In the genomic region with DNA sequence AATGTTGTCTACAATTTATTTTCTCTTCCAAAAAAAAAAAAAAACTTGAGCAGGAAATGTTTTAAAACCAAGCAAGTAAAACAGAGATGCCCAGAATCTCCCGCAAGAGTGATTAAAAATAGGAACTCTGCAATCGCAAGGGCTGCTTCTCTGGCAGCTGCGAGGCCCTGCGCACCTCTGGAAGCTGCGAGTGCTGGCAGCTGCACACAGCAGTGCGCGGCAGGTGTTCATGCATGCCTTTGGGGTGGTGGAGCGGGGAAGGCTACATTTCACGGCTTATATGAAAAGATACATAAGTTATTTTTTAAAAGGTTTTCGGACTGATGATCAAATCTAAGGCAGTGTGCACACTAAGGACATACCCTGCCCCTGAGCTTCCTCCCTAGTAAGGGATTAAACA, we compare ENCODE assay signal across 23 mouse cellular contexts.
DNase-seq lines count a peak whose midpoint lies in the region; ATAC-seq and TF ChIP-seq lines count a peak whose summit lies in the region.
"Had no signal": no experiment of that assay in that cellular context is flagged by ENCODE, and none has a peak within 500 bp of the region (broad histone marks: within the 10 kb centered on the region; RNA-seq: fewer than 3 reads in every experiment).

No protein-coding gene starts in this region.

- no peak overlapping the region for H3K4me3 ChIP-seq in forebrain, postnatal 0 days (ENCODE audit: low read depth, low read length)
- no peak overlapping the region for H3K4me3 ChIP-seq in forebrain, embryonic 14.5 days (ENCODE audit: low read depth, low read length)
- H3K4me3 ChIP-seq: embryonic facial prominence, embryonic 15.5 days; forebrain, embryonic 13.5 days; heart, embryonic 13.5 days; limb, embryonic 12.5 days; lung, embryonic 15.5 days; midbrain, embryonic 10.5 days; midbrain, embryonic 15.5 days had no signal

- H3K9ac ChIP-seq in forebrain, postnatal 0 days: no peak overlapping the region
- H3K9ac ChIP-seq in forebrain, embryonic 14.5 days (ENCODE audit: low read length): no peak overlapping the region
- H3K9ac ChIP-seq: embryonic facial prominence, embryonic 15.5 days; forebrain, embryonic 13.5 days; heart, embryonic 13.5 days; hindbrain, embryonic 14.5 days; limb, embryonic 12.5 days; lung, embryonic 15.5 days; midbrain, embryonic 15.5 days had no signal

- H3K4me1 ChIP-seq in forebrain, postnatal 0 days (ENCODE audit: insufficient read depth): no peaks in the 10 kb centered on the region
- H3K4me1 ChIP-seq in forebrain, embryonic 14.5 days (ENCODE audit: control insufficient read depth, insufficient read depth, low read length): peaks cover 7% of the 10 kb centered on the region; the same call in 1 of the 2 replicates
- H3K4me1 ChIP-seq: limb, embryonic 12.5 days; lung, embryonic 15.5 days had no signal

- H3K9me3 ChIP-seq in forebrain, postnatal 0 days (ENCODE audit: low read length): no peaks in the 10 kb centered on the region
- no peaks in the 10 kb centered on the region for H3K9me3 ChIP-seq in forebrain, embryonic 14.5 days (replicated peaks; ENCODE audit: control insufficient read depth, low read length)
- H3K9me3 ChIP-seq: embryonic facial prominence, embryonic 15.5 days; heart, embryonic 13.5 days; limb, embryonic 12.5 days; lung, embryonic 15.5 days; midbrain, embryonic 10.5 days; midbrain, embryonic 15.5 days had no signal

- H3K27me3 ChIP-seq in forebrain, postnatal 0 days (ENCODE audit: insufficient read depth, low read length): no peaks in the 10 kb centered on the region
- no peaks in the 10 kb centered on the region for H3K27me3 ChIP-seq in forebrain, embryonic 14.5 days (replicated peaks; ENCODE audit: control insufficient read depth, insufficient read depth, low read length)
- H3K27me3 ChIP-seq: embryonic facial prominence, embryonic 15.5 days; forebrain, embryonic 13.5 days; heart, embryonic 13.5 days; limb, embryonic 12.5 days; lung, embryonic 15.5 days; midbrain, embryonic 15.5 days had no signal

- no peak for DNase-seq in forebrain, postnatal 0 days
- no peak for DNase-seq in forebrain, embryonic 14.5 days (ENCODE audit: low spot score)
- peak; percentile 35 to 52 for DNase-seq in kidney, postnatal 25 days
- no peak for DNase-seq in kidney, adult 8-10 months
- peak; percentile 1 for DNase-seq in thymus, postnatal 25 days
- DNase-seq in thymus, postnatal 10 days (ENCODE audit: low spot score in 2 of 2): no peak
- DNase-seq in gastrocnemius, postnatal 10 days: no peak
- DNase-seq: adrenal gland, postnatal 25 days; cerebellum, adult 18-20 months; cerebellum, postnatal 10 days; thymus, adult 18-20 months had no signal

- no peak overlapping the region for H3K4me2 ChIP-seq in forebrain, postnatal 0 days (ENCODE audit: low read depth)
- H3K4me2 ChIP-seq in forebrain, embryonic 14.5 days (ENCODE audit: low read length): no peak overlapping the region
- H3K4me2 ChIP-seq: embryonic facial prominence, embryonic 15.5 days; forebrain, embryonic 13.5 days; heart, embryonic 13.5 days; hindbrain, embryonic 14.5 days; limb, embryonic 12.5 days; liver, embryonic 11.5 days; lung, embryonic 15.5 days; midbrain, embryonic 15.5 days had no signal

- no peak for TF ChIP-seq CTCF in forebrain, postnatal 0 days (IDR thresholded peaks at IDR 0.05; ENCODE audit: low read depth)

- H3K27ac ChIP-seq in forebrain, postnatal 0 days (ENCODE audit: low read depth, low read length): no peak overlapping the region
- H3K27ac ChIP-seq in forebrain, embryonic 14.5 days (ENCODE audit: low read depth, low read length): no peak overlapping the region
- H3K27ac ChIP-seq: embryonic facial prominence, embryonic 15.5 days; forebrain, embryonic 13.5 days; heart, embryonic 13.5 days; hindbrain, embryonic 14.5 days; kidney, postnatal 0 days; limb, embryonic 12.5 days; lung, embryonic 15.5 days; midbrain, embryonic 10.5 days; midbrain, embryonic 15.5 days; stomach, postnatal 0 days had no signal

- 77% methylated on average over 10 of the region's 10 CpGs for WGBS in forebrain, postnatal 0 days
- 75% methylated on average over 10 of the region's 10 CpGs for WGBS in forebrain, embryonic 14.5 days

- no peaks in the 10 kb centered on the region for H3K36me3 ChIP-seq in forebrain, postnatal 0 days (ENCODE audit: insufficient read depth)
- no peaks in the 10 kb centered on the region for H3K36me3 ChIP-seq in forebrain, embryonic 14.5 days (ENCODE audit: control insufficient read depth, insufficient read depth, low read length)
- H3K36me3 ChIP-seq: embryonic facial prominence, embryonic 15.5 days; heart, embryonic 13.5 days; limb, embryonic 12.5 days; lung, embryonic 15.5 days; midbrain, embryonic 10.5 days; midbrain, embryonic 15.5 days had no signal

- peak; percentile 53; the same call in 1 of the 2 replicates for ATAC-seq in forebrain, postnatal 0 days
- no peak for ATAC-seq in forebrain, embryonic 14.5 days
- ATAC-seq: CD4-positive, CD25-positive, alpha-beta regulatory T cell, adult 4 months; forebrain, embryonic 13.5 days; midbrain, embryonic 15.5 days had no signal

Comparison
In these comparisons a context has a peak if more than half of its experiments do, and no peak if none do; other contexts are left out.
1. DNase-seq: peak in kidney, postnatal 25 days (2 of 2) and thymus, postnatal 25 days (single experiment); none in forebrain, postnatal 0 days (single experiment), forebrain, embryonic 14.5 days (single experiment), kidney, adult 8-10 months (0 of 2), thymus, postnatal 10 days (0 of 2) and gastrocnemius, postnatal 10 days (single experiment).